In genomic region chr17:47284236-47284635, GRCm38 (mm10) we compare ENCODE assay signal across 14 mouse cellular contexts.
"Had no signal": no experiment of that assay in that cellular context is flagged by ENCODE, and none has a peak within 500 bp of the region (broad histone marks: within the 10 kb centered on the region; RNA-seq: fewer than 3 reads in every experiment).

No protein-coding gene starts in this region.

- ATAC-seq: intestine, postnatal 0 days had no signal

- H3K9ac ChIP-seq: liver, embryonic 15.5 days; neural tube, embryonic 15.5 days had no signal

- DNase-seq: kidney, adult 8-10 months; kidney, postnatal 25 days; midbrain, embryonic 14.5 days; right cerebral cortex, adult 18-20 months; right cerebral cortex, postnatal 25 days; thymus, adult 2 months; thymus, postnatal 25 days had no signal

- H3K36me3 ChIP-seq: liver, embryonic 15.5 days had no signal

- H3K4me3 ChIP-seq: left cerebral cortex, adult 2 months; limb, embryonic 10.5 days; liver, embryonic 15.5 days; myocyte; neural tube, embryonic 15.5 days had no signal

- H3K4me2 ChIP-seq: liver, embryonic 11.5 days; liver, embryonic 15.5 days; neural tube, embryonic 15.5 days had no signal

- H3K27ac ChIP-seq: left cerebral cortex, adult 2 months; limb, embryonic 10.5 days; liver, embryonic 15.5 days; neural tube, embryonic 15.5 days had no signal

- H3K4me1 ChIP-seq: limb, embryonic 10.5 days; liver, embryonic 15.5 days had no signal

- H3K9me3 ChIP-seq: limb, embryonic 10.5 days; liver, embryonic 15.5 days; neural tube, embryonic 15.5 days had no signal

- H3K27me3 ChIP-seq: liver, embryonic 15.5 days; neural tube, embryonic 15.5 days had no signal
